Mouse (Mus musculus) liver, postnatal 0 days (tissue): ENCODE data around the gene Gja1.
"Not testable (repeated sequence)": the region's sequence is repeated elsewhere in the genome, so short reads cannot be mapped to it uniquely, and the experiment has no call there.

Experiments used
- CTCF ChIP-seq: sonication (generic); IDR thresholded peaks from 2 replicates; pipeline ENCODE4 v1.5.1; 2016; ENCODE audit warnings: antibody characterized with exemption, low read depth
- EP300 ChIP-seq: IDR thresholded peaks from 2 replicates; pipeline ENCODE4 v1.6.1; 2016; ENCODE audit warnings: antibody characterized with exemption, low read depth, mild to moderate bottlenecking

GRCm38 (mm10) chr10:56401396-56401795 is 24.3 kb downstream of the Gja1 start:
- not testable (repeated sequence) for TF ChIP-seq CTCF, EP300
